Mouse (Mus musculus) megakaryocyte progenitor cell, adult 5-6 weeks (primary cell): ENCODE results near the gene Mamld1. TPM values are rescaled to one million over a fixed set of nuclear protein-coding genes. Genes with fewer than 3 reads are reported as not detected.
"Not testable (repeated sequence)": the region's sequence is repeated elsewhere in the genome, so short reads cannot be mapped to it uniquely, and the experiment has no call there.

Experiments
- ATAC-seq: replicated peaks from 2 replicates; pipeline ENCODE4 v1.8.0; 2016; ENCODE audit warnings: mild to moderate bottlenecking, moderate TSS enrichment, inconsistent platforms; ENCODE audit not compliant: poor library complexity
- total RNA-seq, 2 experiments: library from RNA; stranded (forward) in 1 of 2; stranded (reverse) in 1 of 2; fragments of 157-497, 149-512 nt in 1 of 2; fragments of 200-1000 nt in 1 of 2; gene quantifications; 2 replicates each; pipeline versions ENCODE4 v1.2.3 to v1.2.4; 2015 to 2017

The Mamld1 gene
- total RNA-seq (2015) (not detected in 2 replicates), total RNA-seq (2017) (not detected in 2 replicates)

DNA sequence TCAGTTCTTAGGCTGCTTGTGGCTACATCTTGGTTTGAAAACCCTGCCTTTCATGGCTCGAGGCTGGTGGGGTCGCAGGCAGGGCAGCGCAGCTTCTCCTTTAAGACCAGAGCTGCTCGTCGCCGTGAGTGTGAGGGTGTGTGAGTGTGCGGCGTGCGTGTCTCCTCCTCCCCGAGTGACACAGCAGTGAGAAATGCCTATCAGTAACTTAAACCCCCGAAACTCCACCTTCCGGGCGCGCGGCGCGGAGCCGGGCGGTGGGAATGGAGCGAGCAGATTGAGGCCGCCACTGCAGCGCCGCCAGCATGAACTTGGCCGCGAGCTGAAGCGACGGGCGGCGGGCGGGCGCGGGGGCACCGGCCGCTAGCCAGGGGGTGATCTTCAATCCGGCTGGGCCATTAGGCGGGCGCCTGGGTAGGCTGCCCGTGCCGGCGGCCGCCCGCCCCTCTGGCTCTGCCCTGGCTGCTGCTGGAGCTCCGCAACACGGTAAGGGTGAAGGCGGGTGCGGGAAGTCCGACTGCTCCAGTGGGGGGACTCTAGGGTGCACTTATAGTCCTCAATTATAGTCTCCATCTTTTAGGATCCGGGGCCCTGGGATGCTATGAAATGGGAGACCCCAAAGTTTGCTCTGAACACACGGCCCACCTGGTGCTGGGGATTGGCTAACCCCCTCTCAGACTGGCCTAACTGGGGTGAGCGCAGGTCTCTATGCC is at the start of gene Mamld1:
Mamld1 (plus strand) TSS at position 393 of the 713 bp plus-strand sequence.
- ATAC-seq: peak; percentile 60

DNA sequence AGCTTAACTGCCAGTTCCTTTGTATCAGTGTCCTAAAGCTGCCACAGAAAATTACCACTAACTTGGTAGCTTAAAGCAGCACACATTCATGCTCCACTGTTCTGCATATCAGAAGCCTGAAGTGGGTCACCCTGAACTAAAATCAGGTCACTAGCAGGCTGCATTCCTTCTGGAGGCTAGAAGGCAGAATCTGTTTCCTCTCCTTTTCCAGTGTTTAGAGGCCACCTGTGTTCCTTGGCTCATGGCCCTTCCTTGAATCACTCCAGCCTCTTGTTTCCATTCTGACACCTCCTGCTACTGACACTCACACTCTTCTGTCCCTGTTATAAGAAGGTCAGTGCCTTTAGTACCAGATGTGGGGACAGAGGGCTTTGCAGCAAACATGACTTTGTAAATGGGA is 25.3 kb upstream of the Mamld1 start:
- ATAC-seq: no peak

DNA sequence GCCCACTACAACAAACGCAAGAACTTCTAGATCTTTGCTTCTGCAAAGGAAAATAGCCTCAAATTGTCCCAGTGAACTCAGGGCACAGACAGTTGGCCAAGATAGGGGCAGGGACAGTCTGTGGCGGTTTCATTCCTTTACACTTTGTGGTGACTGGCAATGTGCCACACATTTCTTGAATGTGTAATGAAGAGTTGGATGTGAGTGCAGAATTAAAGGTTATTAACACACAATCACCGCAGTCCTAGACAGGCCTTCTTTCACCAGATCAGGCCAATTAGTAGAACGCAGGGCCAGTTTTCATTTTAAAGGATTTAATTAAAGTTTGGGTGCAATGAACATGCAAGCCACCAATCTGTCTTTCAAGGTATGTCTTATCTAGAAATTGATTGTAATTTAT is 22.0 kb upstream of the Mamld1 start:
- ATAC-seq: no peak

- not testable (repeated sequence) for ATAC-seq
These were observed 21.1 kb upstream of the Mamld1 start for GRCm38 (mm10) chrX:71028976-71029375.

DNA sequence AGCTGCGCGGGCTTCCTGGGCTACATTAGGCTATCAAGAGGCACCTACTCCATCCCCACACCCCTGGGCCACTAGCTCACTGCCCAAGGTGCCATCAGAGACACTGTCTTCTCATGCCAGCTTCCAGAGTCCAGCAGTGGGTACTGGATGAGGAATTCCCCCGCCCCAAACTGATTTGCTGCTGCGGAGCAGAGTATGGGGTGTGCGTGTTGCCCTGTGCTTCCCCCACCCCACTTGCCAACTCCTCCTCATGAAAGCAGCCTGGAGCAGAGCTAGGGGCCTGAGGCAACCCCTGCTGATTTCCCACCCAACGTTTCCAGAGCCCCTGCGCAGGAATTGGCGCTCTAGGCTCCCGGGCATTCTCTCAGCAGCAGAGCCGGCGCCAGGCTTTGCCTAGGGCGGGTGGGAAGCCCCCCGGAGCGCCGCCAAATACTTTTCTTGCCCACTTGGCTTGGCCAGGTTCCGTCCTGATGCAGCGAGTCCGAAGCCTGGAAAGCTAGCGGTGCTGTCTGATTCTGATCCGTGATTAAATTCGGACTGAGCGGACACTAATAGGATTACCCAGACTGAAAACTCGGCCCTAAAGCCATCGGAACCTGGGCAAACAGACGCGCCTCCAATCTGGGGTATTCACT is 738 bp downstream of the Mamld1 start:
- ATAC-seq: no peak

GRCm38 (mm10) chrX:71051361-71052114 is 1.5 kb downstream of the Mamld1 start:
- no peak for ATAC-seq

DNA sequence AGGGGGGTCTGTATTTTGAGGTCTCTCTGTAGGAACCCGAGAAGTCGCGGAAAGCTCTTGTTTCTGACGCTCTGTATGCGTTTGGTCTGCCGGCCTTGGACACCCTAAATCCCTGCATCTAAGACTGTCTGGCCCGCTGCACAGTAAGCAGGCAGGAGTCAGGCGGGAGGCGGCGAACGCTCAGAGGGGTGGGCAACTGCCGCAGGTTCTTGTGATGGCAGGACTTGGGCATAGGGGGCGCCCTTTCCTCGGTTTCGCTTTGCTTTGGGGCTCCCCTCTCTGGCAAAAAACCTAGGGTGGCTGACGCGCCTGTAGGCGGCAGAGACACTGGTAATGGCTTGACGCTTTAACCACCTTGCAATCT is 2.0 kb downstream of the Mamld1 start:
- ATAC-seq: peak; percentile 73

- ATAC-seq: peak; percentile 51
These were observed 2.6 kb downstream of the Mamld1 start for GRCm38 (mm10) chrX:71052481-71053216.

DNA sequence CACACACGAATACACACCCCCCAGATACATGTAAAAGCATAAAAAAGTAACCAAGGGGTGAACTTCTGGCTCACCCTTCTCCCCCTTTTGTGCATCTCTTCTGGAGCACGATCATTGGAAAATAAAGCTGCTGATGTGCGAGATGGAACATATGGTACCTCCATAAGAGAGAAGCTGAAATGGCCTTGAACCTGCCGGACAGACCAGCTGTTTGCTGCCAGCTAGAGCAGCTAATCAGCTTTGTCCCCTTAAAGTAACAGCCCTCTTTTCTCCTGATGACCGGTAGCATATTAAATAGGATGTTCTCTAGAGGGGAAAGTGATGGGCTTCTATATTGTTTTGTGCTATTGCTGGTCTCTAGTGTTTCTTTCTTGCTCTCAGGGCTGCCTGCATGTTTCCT is 3.2 kb downstream of the Mamld1 start:
- no peak for ATAC-seq

GRCm38 (mm10) chrX:71056968-71057367 is 6.9 kb downstream of the Mamld1 start:
- no peak for ATAC-seq

GRCm38 (mm10) chrX:71085092-71085807 is 35.2 kb downstream of the Mamld1 start:
- no peak for ATAC-seq

GRCm38 (mm10) chrX:71087370-71088079 is 37.5 kb downstream of the Mamld1 start:
- ATAC-seq: peak; percentile 77

DNA sequence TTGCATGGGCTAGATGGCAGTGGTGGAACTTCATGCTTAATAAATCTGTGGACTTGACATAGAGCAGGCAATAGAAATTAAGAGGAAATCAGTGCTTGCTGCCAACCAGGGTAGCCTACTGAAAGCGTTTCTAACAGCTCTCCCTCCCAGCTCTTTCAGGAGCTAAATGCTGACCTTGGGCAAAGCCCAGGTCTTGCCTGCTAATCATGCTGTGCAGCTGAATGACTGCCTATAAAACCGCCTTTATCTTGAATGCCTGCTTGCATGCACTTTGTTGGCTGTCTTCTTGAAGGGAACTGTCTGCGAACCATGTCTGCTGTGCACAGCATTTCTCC is 38.0 kb downstream of the Mamld1 start:
- ATAC-seq: no peak; the same call in 1 of the 2 replicates

- ATAC-seq: no peak
These were observed 55.8 kb downstream of the Mamld1 start for GRCm38 (mm10) chrX:71105820-71106219.

DNA sequence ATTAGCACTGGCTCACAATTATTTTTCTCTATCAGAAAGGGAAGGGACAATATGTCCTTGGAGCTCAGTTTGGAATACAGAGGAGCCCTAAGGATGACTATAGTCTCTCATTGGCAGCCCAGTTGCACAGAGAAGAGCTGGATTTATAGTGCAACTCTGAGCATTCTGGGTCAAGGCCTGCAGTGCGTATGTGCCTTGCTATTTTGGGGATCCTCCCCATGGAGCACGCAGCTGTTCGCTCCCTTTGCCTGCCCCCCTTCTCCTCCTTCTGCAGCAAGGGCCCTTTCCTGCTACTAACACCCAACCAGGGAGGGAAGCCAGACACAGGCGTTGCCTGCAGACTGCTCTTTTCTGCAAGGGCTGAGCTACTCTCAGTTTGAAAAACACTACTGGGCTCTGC is 56.3 kb downstream of the Mamld1 start:
- ATAC-seq: no peak

- ATAC-seq: no peak
These were observed 58.1 kb downstream of the Mamld1 start for GRCm38 (mm10) chrX:71108056-71108735.

DNA sequence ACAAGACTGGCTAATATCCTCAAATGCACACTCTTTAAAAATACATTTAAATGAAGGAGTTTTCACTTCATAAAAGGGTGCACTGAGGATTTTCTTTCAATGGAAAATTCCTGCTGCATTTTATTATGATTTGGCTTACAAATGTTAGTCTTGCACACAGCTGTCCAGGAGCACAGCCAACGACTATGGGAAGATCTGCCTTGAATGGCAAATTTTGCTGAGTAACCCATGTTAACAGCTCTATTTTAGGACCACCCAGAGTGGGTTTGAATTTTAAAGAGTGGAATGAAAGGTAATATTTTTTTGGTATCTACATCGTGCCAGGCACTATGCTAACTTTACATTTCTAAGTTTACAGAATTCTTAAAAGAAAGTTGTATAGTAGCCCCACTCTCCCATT is 60.3 kb downstream of the Mamld1 start:
- no peak for ATAC-seq

GRCm38 (mm10) chrX:71122359-71123293 is 72.6 kb downstream of the Mamld1 start:
- ATAC-seq: no peak
